Mouse (Mus musculus) forebrain, embryonic 14.5 days (tissue): ENCODE results near the gene Foxm1. TPM values are rescaled to one million over a fixed set of nuclear protein-coding genes. Genes with fewer than 3 reads are reported as not detected.

ENCODE experiments used
- ATAC-seq: fragments of 200-750 bp; cut with Nextera tagmentation; 2 replicates; pipeline ENCODE4 v1.8.0; 2017; ENCODE audit warnings: mild to moderate bottlenecking, moderate library complexity
- DNase-seq: peaks from one replicate; pipeline ENCODE4 v3.0.0-alpha.2; 2015; ENCODE audit warnings: low spot score
- H3K27ac ChIP-seq: fragments of 300-500 bp; sonication (generic); 2 replicates; pipeline ENCODE4 v1.5.1; 2014; ENCODE audit warnings: low read depth, mild to moderate bottlenecking, control low read depth, low read length, moderate library complexity
- H3K27me3 ChIP-seq: fragments of 300-500 bp; sonication (generic); replicated peaks from 2 replicates; pipeline ENCODE4 v1.6.1; 2014; ENCODE audit warnings: low read length, control low read depth, mixed read lengths; ENCODE audit not compliant: control insufficient read depth, insufficient read depth
- H3K36me3 ChIP-seq: fragments of 300-500 bp; sonication (generic); 2 replicates; pipeline ENCODE4 v1.6.1; 2014; ENCODE audit warnings: low read length, control low read depth; ENCODE audit not compliant: control insufficient read depth, insufficient read depth
- H3K4me1 ChIP-seq: fragments of 300-500 bp; sonication (generic); 2 replicates; pipeline ENCODE4 v1.6.1; 2014; ENCODE audit warnings: antibody characterized with exemption, low read length, control low read depth; ENCODE audit not compliant: control insufficient read depth, insufficient read depth
- H3K4me2 ChIP-seq: fragments of 300-500 bp; sonication (generic); 2 replicates; pipeline ENCODE4 v1.6.1; 2014; ENCODE audit warnings: mild to moderate bottlenecking, control low read depth, low read length
- H3K4me3 ChIP-seq: fragments of 300-500 bp; sonication (generic); 2 replicates; pipeline ENCODE4 v1.5.1; 2014; ENCODE audit warnings: low read depth, low read length, control low read depth
- H3K9ac ChIP-seq: fragments of 300-500 bp; sonication (generic); 2 replicates; pipeline ENCODE4 v1.6.1; 2014; ENCODE audit warnings: mild to moderate bottlenecking, low read length, control low read depth, moderate library complexity
- H3K9me3 ChIP-seq: fragments of 300-500 bp; sonication (generic); replicated peaks from 2 replicates; pipeline ENCODE4 v1.6.1; 2016; ENCODE audit warnings: low read length, control low read depth, mixed read lengths; ENCODE audit not compliant: control insufficient read depth
- WGBS: fragments of 180-500 bp; shearing (Covaris S2); extraction: QIAGEN DNeasy Blood & Tissue Kit; methylation state at CpG from one replicate; pipeline ENCODE4 v1.1.7; 2014; 5-methylcytosine and 5-hydroxymethylcytosine counted together
- polyA plus RNA-seq: library from polyadenylated mRNA; unstranded; fragments of >200 nt; fragmentation: Nextera tagmentation; extraction: Ambion mirVana; gene quantifications from 2 replicates; pipeline ENCODE4 v1.2.1, GENCODE M21; 2014

Gene Foxm1
- polyA plus RNA-seq, 1 experiment from 2014 or later = 18.4 TPM

- DNase-seq (no peak), ATAC-seq (no peak)
- Histone ChIP-seq H3K36me3 (peaks cover 61% of the 10 kb centered on the region), H3K4me2 (no peak overlapping the region), H3K9ac (no peak overlapping the region), H3K4me3 (no peak overlapping the region), H3K9me3 (no peaks in the 10 kb centered on the region), H3K4me1 (no peaks in the 10 kb centered on the region), H3K27ac (no peak overlapping the region), H3K27me3 (no peaks in the 10 kb centered on the region)
- WGBS = 93% methylated on average over 7 of the region's 7 CpGs
Observed at GRCm38 (mm10) chr6:128408544-128409125, 45.9 kb downstream of the Foxm1 start.

DNA sequence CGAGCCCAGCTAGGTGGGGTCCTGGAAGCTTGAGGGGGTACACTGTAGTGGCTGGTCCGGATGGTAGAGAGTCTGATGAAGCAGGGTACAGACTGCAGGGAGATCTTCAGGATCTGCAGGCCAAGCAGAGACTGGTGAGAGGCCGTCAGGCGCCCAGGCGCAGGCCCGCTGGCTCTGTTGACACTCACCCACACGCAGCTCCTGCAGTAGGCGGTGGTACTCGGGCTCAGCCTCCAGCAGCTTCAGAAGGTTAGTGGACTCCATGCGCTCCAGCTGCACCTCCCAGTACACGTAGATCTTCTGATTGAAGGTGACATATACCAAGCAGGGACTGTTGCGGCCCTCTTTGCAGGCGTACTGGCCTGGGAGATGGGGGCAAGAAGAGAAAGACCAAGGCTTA lies 47.5 kb downstream of the Foxm1 start:
- Histone ChIP-seq H3K36me3 (peaks cover 67% of the 10 kb centered on the region), H3K9me3 (no peaks in the 10 kb centered on the region), H3K27me3 (no peaks in the 10 kb centered on the region), H3K9ac (no peak overlapping the region), H3K4me3 (no peak overlapping the region), H3K4me1 (no peaks in the 10 kb centered on the region), H3K4me2 (no peak overlapping the region), H3K27ac (no peak overlapping the region)
- DNase-seq = no peak
- WGBS = 93% methylated on average over 13 of the region's 13 CpGs
- no peak for ATAC-seq

GRCm38 (mm10) chr6:128411115-128411514 lies 48.3 kb downstream of the Foxm1 start:
- no peaks in the 10 kb centered on the region for H3K27me3 ChIP-seq
- no peaks in the 10 kb centered on the region for H3K9me3 ChIP-seq
- ATAC-seq (peak; percentile 54), DNase-seq (peak; percentile 83)
- H3K27ac ChIP-seq = no peak overlapping the region
- H3K4me1 ChIP-seq = no peaks in the 10 kb centered on the region
- WGBS = 16% methylated on average over 3 of the region's 3 CpGs
- H3K4me3 ChIP-seq = no peak overlapping the region
- no peak overlapping the region for H3K4me2 ChIP-seq
- no peak overlapping the region for H3K9ac ChIP-seq
- H3K36me3 ChIP-seq = peaks cover 65% of the 10 kb centered on the region

- 90% methylated on average over 5 of the region's 5 CpGs for WGBS
- H3K4me1 ChIP-seq = no peaks in the 10 kb centered on the region
- ATAC-seq (no peak), DNase-seq (no peak)
- no peak overlapping the region for H3K4me3 ChIP-seq
- H3K4me2 ChIP-seq = no peak overlapping the region
- H3K9me3 ChIP-seq = no peaks in the 10 kb centered on the region
- H3K9ac ChIP-seq = no peak overlapping the region
- H3K36me3 ChIP-seq = peaks cover 21% of the 10 kb centered on the region
- H3K27me3 ChIP-seq = no peaks in the 10 kb centered on the region
- no peak overlapping the region for H3K27ac ChIP-seq
Observed at GRCm38 (mm10) chr6:128416169-128416568, 53.4 kb downstream of the Foxm1 start.

DNA sequence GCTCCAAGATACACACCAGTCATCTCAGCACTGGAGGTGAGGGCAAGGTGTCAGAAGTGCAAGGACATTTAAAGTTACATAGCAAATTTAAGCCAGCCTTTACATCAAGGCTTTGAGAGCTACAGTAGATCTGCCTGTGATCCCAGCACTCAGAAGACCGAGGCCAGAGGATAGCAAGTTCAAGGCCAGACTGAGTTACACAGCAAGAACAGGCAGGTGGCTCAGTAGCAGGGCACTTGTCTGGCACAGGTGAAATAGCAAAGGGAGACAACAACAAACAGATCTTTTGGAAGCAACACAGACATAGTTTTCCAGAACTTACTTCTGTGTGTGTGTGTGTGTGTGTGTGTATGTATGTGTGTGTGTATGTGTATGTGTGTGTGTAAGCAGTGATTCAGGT lies 55.3 kb downstream of the Foxm1 start:
- ATAC-seq = no peak
- Histone ChIP-seq H3K27ac (no peak overlapping the region), H3K4me3 (no peak overlapping the region), H3K36me3 (peaks cover 9% of the 10 kb centered on the region; the same call in 1 of the 2 replicates), H3K27me3 (no peaks in the 10 kb centered on the region), H3K4me1 (no peaks in the 10 kb centered on the region), H3K4me2 (no peak overlapping the region), H3K9ac (no peak overlapping the region), H3K9me3 (no peaks in the 10 kb centered on the region)
- no peak for DNase-seq
- 100% methylated on average over 1 of the region's 1 CpGs for WGBS

DNA sequence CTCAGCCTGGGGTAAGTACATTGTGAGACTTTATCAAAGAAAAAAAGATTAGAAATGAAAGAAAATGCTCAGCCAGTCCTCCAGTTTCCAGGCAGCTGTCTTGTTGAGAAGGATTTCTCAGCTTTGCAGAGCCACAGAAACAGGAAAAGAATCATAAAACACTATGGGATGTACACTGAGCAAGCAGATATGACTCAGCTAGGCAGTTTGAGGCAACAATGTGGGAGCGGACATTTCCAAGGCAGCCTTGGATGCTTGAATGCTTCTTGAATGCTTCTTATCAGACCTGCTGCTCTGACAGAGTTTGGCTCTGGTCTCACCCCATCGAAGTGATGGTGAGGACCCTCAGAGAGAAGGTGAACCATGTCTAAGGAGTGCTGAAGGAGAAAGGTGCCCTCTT lies 58.3 kb downstream of the Foxm1 start:
- ATAC-seq = no peak
- H3K9ac ChIP-seq = no peak overlapping the region
- DNase-seq = no peak
- 94% methylated on average over 2 of the region's 2 CpGs for WGBS
- H3K9me3 ChIP-seq = no peaks in the 10 kb centered on the region
- peaks cover 3% of the 10 kb centered on the region; the same call in 1 of the 2 replicates for H3K4me1 ChIP-seq
- no peak overlapping the region for H3K4me2 ChIP-seq
- H3K27me3 ChIP-seq = no peaks in the 10 kb centered on the region
- H3K27ac ChIP-seq = no peak overlapping the region
- H3K4me3 ChIP-seq = no peak overlapping the region
- no peaks in the 10 kb centered on the region for H3K36me3 ChIP-seq

- Histone ChIP-seq H3K4me2 (no peak overlapping the region), H3K9me3 (no peaks in the 10 kb centered on the region), H3K27ac (no peak overlapping the region), H3K4me1 (peaks cover 3% of the 10 kb centered on the region; the same call in 1 of the 2 replicates), H3K9ac (no peak overlapping the region), H3K36me3 (no peaks in the 10 kb centered on the region), H3K27me3 (no peaks in the 10 kb centered on the region), H3K4me3 (no peak overlapping the region)
- 87% methylated on average over 3 of the region's 3 CpGs for WGBS
- no peak for DNase-seq
- no peak for ATAC-seq
Observed at GRCm38 (mm10) chr6:128421480-128421879, 58.7 kb downstream of the Foxm1 start.

DNA sequence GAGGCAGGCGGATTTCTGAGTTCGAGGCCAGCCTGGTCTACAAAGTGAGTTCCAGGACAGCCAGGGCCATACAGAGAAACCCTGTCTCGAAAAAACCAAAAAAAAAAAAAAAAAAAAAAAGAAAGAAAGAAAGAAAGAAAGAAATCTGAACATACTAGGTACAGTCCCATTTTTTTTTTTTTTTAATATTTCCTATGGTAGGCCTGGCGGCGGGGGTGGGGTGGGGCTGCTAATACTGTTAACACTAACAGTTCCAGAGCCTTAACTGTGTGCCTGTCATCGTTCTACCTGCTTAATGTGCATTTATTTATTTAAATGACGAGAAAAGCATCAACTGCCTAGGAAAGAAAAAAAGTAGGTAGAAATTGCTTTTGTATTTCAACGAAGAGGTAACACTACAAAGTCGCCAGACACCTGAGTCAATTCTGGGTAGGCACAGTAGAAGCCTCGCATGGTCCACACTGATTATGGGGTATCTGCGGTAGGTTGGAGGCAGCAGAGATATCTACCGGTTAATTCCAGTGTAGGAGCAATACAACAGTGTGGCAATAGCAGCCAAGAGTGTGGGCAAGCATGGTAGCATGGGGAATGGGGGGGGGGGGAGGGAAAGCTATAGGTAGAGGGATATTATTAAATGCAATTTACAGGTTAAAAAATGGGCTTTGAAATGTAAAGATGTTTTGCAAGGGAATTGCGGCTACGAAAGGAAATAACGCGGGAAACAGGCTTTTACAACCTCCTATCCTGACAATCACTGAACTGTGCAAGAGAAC lies 60.9 kb downstream of the Foxm1 start:
- H3K4me3 ChIP-seq = peak overlapping the region; percentile 55
- H3K4me1 ChIP-seq = peaks cover 3% of the 10 kb centered on the region; the same call in 1 of the 2 replicates
- peak overlapping the region; percentile 97 for H3K27ac ChIP-seq
- peak overlapping the region; percentile 59 for H3K4me2 ChIP-seq
- no peaks in the 10 kb centered on the region for H3K9me3 ChIP-seq
- H3K27me3 ChIP-seq = no peaks in the 10 kb centered on the region
- ATAC-seq (peak; percentile 45), DNase-seq (peak; percentile 27)
- peak overlapping the region; percentile 75 for H3K9ac ChIP-seq
- WGBS = 45% methylated on average over 15 of the region's 16 CpGs
- peaks cover 7% of the 10 kb centered on the region for H3K36me3 ChIP-seq
